Mouse (Mus musculus): ENCODE measurements around the gene Zcwpw1. TPM values are rescaled to one million over a fixed set of nuclear protein-coding genes. Genes with fewer than 3 reads are reported as not detected.
A peak's percentile ranks its signal among the peaks of the same experiment; 100 is the strongest.

Zcwpw1 gene
- polyA plus RNA-seq, 1 experiment from 2014 or later: 11.4 TPM

- H3K9ac ChIP-seq (ENCODE audit: low read length): no peak overlapping the region
- ATAC-seq (ENCODE audit: low FRiP score) (no peak), DNase-seq (ENCODE audit: low spot score, missing footprints) (no peak)
- H3K9me3 ChIP-seq (ENCODE audit: control insufficient read depth, low read length): peaks cover 2% of the 10 kb centered on the region; the same call in 1 of the 2 replicates
- peaks cover 21% of the 10 kb centered on the region for H3K4me1 ChIP-seq (ENCODE audit: control insufficient read depth, insufficient read depth, low read length)
- H3K4me3 ChIP-seq (ENCODE audit: low read depth, low read length): no peak overlapping the region
- WGBS: 72% methylated on average over 24 of the region's 24 CpGs
- H3K27ac ChIP-seq (ENCODE audit: low read depth, low read length): no peak overlapping the region
- peaks cover 9% of the 10 kb centered on the region for H3K36me3 ChIP-seq (ENCODE audit: control insufficient read depth, insufficient read depth, low read length)
- peak overlapping the region; percentile 64; the same call in 1 of the 2 replicates for H3K4me2 ChIP-seq
- H3K27me3 ChIP-seq (ENCODE audit: control insufficient read depth, insufficient read depth, low read length): peaks cover 2% of the 10 kb centered on the region; the same call in 1 of the 2 replicates
Measured at GRCm38 (mm10) chr5:137788171-137788570, 573 bp downstream of the Zcwpw1 start.

DNA sequence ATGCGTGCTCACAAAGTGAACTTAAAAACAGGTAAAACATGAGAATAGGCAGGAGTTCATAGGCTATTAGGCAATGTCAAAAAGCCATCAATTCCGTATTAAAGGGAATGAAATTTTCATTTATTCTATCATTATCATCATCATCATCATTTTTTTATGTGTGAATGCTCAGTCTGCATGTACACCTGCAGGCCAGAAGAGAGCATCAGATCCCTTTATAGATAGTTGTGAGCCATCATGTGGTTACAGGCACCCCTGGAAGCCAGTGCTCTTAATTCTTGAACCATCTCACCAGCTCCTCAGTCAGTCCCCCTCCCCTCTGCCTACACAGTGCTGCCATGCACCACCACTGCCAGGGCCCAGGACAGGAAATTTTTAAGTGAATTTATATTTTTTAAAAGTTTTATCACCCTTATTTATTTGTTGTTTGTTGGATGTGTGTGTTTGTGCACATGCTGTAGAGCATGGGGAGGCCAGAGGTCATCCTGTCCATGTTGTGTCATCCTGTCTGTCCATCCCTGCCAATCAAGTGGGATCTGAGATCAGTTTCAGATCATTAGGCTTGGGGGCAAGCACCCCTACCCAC, 1.4 kb downstream of the Zcwpw1 start:
- Histone ChIP-seq H3K4me1 (ENCODE audit: control insufficient read depth, insufficient read depth, low read length) (peaks cover 12% of the 10 kb centered on the region), H3K4me3 (ENCODE audit: low read depth, low read length) (no peak overlapping the region), H3K27ac (ENCODE audit: low read depth, low read length) (no peak overlapping the region), H3K27me3 (ENCODE audit: control insufficient read depth, insufficient read depth, low read length) (peaks cover 2% of the 10 kb centered on the region; the same call in 1 of the 2 replicates), H3K36me3 (ENCODE audit: control insufficient read depth, insufficient read depth, low read length) (peaks cover 6% of the 10 kb centered on the region; the same call in 1 of the 2 replicates), H3K9ac (ENCODE audit: low read length) (no peak overlapping the region), H3K9me3 (ENCODE audit: control insufficient read depth, low read length) (peaks cover 2% of the 10 kb centered on the region; the same call in 1 of the 2 replicates), H3K4me2 (no peak overlapping the region)
- DNase-seq (ENCODE audit: low spot score, missing footprints): peak; percentile 81
- ATAC-seq (ENCODE audit: low FRiP score): no peak
- WGBS: 93% methylated on average over 2 of the region's 2 CpGs

DNA sequence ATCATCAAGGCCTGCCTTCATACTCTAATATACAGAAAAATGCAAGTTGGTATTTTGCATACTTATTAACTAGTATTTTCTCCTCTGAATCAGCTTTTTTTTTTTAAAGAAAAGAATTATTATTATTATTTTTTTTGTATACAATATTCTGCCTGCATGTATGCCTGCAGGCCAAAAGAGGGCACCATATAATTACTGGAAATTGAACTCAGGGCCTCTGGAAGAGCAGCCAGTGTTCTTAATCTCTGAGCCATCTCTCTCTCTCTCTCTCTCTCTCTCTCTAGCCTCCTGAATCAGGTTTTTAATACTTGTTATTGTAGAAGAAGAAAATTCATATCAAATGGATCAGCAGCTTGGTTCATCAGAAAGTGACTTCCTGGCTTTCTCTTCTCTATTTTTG, 4.0 kb downstream of the Zcwpw1 start:
- H3K4me1 ChIP-seq (ENCODE audit: control insufficient read depth, insufficient read depth, low read length): no peaks in the 10 kb centered on the region

DNA sequence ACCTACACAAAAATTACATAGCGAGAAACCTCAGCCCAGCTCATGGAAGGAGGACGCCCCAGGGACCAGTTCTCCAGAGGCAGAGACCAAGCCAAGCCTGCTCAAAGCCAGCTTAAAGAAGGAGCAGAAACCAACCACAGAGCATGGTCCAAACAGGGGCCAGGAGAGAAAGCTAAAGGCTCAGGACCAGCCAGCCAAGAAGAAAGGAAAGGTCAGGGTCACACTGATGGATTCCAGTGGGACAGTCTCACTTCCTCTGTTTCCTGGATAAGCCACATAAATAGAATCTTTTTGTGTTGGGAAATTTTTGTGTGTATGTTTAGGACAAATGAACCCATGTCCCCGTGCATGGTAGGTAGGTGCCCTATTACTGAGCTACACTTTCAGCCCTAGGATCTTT, 9.0 kb downstream of the Zcwpw1 start:
- 80% methylated on average over 3 of the region's 3 CpGs for WGBS
- H3K4me2 ChIP-seq: no peak overlapping the region
- no peak overlapping the region for H3K4me3 ChIP-seq (ENCODE audit: low read depth, low read length)
- H3K9me3 ChIP-seq (ENCODE audit: control insufficient read depth, low read length): no peaks in the 10 kb centered on the region
- H3K27ac ChIP-seq (ENCODE audit: low read depth, low read length): no peak overlapping the region
- no peaks in the 10 kb centered on the region for H3K36me3 ChIP-seq (ENCODE audit: control insufficient read depth, insufficient read depth, low read length)
- no peaks in the 10 kb centered on the region for H3K4me1 ChIP-seq (ENCODE audit: control insufficient read depth, insufficient read depth, low read length)
- DNase-seq (ENCODE audit: low spot score, missing footprints) (peak; percentile 59), ATAC-seq (ENCODE audit: low FRiP score) (no peak)
- no peak overlapping the region for H3K9ac ChIP-seq (ENCODE audit: low read length)
- H3K27me3 ChIP-seq (ENCODE audit: control insufficient read depth, insufficient read depth, low read length): no peaks in the 10 kb centered on the region

More for the DNA sequence above, 4.0 kb downstream of the Zcwpw1 start:
- Histone ChIP-seq H3K27me3 (ENCODE audit: control insufficient read depth, insufficient read depth, low read length) (peaks cover 2% of the 10 kb centered on the region; the same call in 1 of the 2 replicates), H3K27ac (ENCODE audit: low read depth, low read length) (no peak overlapping the region), H3K9ac (ENCODE audit: low read length) (no peak overlapping the region), H3K4me2 (no peak overlapping the region), H3K36me3 (ENCODE audit: control insufficient read depth, insufficient read depth, low read length) (no peaks in the 10 kb centered on the region), H3K4me3 (ENCODE audit: low read depth, low read length) (no peak overlapping the region), H3K9me3 (ENCODE audit: control insufficient read depth, low read length) (peaks cover 2% of the 10 kb centered on the region; the same call in 1 of the 2 replicates)
- DNase-seq (ENCODE audit: low spot score, missing footprints) (no peak), ATAC-seq (ENCODE audit: low FRiP score) (no peak)

DNA sequence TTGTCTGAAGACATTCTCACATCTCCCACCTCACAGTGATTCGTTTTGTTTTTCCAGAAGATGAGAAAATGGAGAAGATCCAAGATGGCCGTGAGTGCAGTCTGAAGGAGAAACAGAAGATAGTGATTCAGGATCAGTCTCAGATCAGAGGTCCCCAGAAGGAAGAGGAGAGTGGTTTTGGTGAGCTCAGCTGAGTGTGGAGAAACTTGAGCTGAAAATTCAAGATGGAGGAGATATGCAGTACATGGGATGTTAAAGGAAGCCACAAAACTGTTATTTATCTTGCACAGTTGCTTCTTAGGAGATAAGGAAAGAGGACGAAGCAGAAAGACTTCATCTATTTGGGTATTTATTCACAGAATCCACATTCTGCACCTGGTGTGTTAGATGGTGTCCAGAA, 13.3 kb downstream of the Zcwpw1 start:
- Histone ChIP-seq H3K36me3 (ENCODE audit: control insufficient read depth, insufficient read depth, low read length) (no peaks in the 10 kb centered on the region), H3K4me1 (ENCODE audit: control insufficient read depth, insufficient read depth, low read length) (no peaks in the 10 kb centered on the region), H3K4me3 (ENCODE audit: low read depth, low read length) (no peak overlapping the region), H3K4me2 (no peak overlapping the region), H3K9me3 (ENCODE audit: control insufficient read depth, low read length) (no peaks in the 10 kb centered on the region), H3K27ac (ENCODE audit: low read depth, low read length) (no peak overlapping the region), H3K27me3 (ENCODE audit: control insufficient read depth, insufficient read depth, low read length) (no peaks in the 10 kb centered on the region), H3K9ac (ENCODE audit: low read length) (no peak overlapping the region)
- DNase-seq (ENCODE audit: low spot score, missing footprints): no peak
- ATAC-seq (ENCODE audit: low FRiP score): no peak
- WGBS: 85% methylated on average over 3 of the region's 3 CpGs

GRCm38 (mm10) chr5:137806158-137806557, 18.6 kb downstream of the Zcwpw1 start:
- ATAC-seq (ENCODE audit: low FRiP score): no peak
- WGBS: 74% methylated on average over 1 of the region's 1 CpGs

GRCm38 (mm10) chr5:137808316-137808715, 20.7 kb downstream of the Zcwpw1 start:
- no peak overlapping the region for H3K9ac ChIP-seq (ENCODE audit: low read length)
- DNase-seq (ENCODE audit: low spot score, missing footprints) (no peak), ATAC-seq (ENCODE audit: low FRiP score) (no peak)
- WGBS: 94% methylated on average over 5 of the region's 5 CpGs
- no peaks in the 10 kb centered on the region for H3K36me3 ChIP-seq (ENCODE audit: control insufficient read depth, insufficient read depth, low read length)
- no peak overlapping the region for H3K4me2 ChIP-seq
- H3K4me1 ChIP-seq (ENCODE audit: control insufficient read depth, insufficient read depth, low read length): no peaks in the 10 kb centered on the region
- no peaks in the 10 kb centered on the region for H3K27me3 ChIP-seq (ENCODE audit: control insufficient read depth, insufficient read depth, low read length)
- no peak overlapping the region for H3K4me3 ChIP-seq (ENCODE audit: low read depth, low read length)
- no peaks in the 10 kb centered on the region for H3K9me3 ChIP-seq (ENCODE audit: control insufficient read depth, low read length)
- no peak overlapping the region for H3K27ac ChIP-seq (ENCODE audit: low read depth, low read length)

More at GRCm38 (mm10) chr5:137806158-137806557, 18.6 kb downstream of the Zcwpw1 start:
- H3K9me3 ChIP-seq (ENCODE audit: control insufficient read depth, low read length): no peaks in the 10 kb centered on the region
- no peak overlapping the region for H3K4me2 ChIP-seq
- H3K9ac ChIP-seq (ENCODE audit: low read length): no peak overlapping the region
- no peak overlapping the region for H3K4me3 ChIP-seq (ENCODE audit: low read depth, low read length)
- DNase-seq (ENCODE audit: low spot score, missing footprints): no peak
- no peaks in the 10 kb centered on the region for H3K4me1 ChIP-seq (ENCODE audit: control insufficient read depth, insufficient read depth, low read length)
- no peak overlapping the region for H3K27ac ChIP-seq (ENCODE audit: low read depth, low read length)
- H3K27me3 ChIP-seq (ENCODE audit: control insufficient read depth, insufficient read depth, low read length): no peaks in the 10 kb centered on the region
- no peaks in the 10 kb centered on the region for H3K36me3 ChIP-seq (ENCODE audit: control insufficient read depth, insufficient read depth, low read length)

- DNase-seq (ENCODE audit: low spot score, missing footprints) (no peak), ATAC-seq (ENCODE audit: low FRiP score) (no peak)
- H3K4me3 ChIP-seq (ENCODE audit: low read depth, low read length): no peak overlapping the region
- H3K9ac ChIP-seq (ENCODE audit: low read length): no peak overlapping the region
- no peaks in the 10 kb centered on the region for H3K9me3 ChIP-seq (ENCODE audit: control insufficient read depth, low read length)
- no peak overlapping the region for H3K4me2 ChIP-seq
- no peak overlapping the region for H3K27ac ChIP-seq (ENCODE audit: low read depth, low read length)
- H3K27me3 ChIP-seq (ENCODE audit: control insufficient read depth, insufficient read depth, low read length): no peaks in the 10 kb centered on the region
- 76% methylated on average over 4 of the region's 4 CpGs for WGBS
- H3K4me1 ChIP-seq (ENCODE audit: control insufficient read depth, insufficient read depth, low read length): no peaks in the 10 kb centered on the region
- H3K36me3 ChIP-seq (ENCODE audit: control insufficient read depth, insufficient read depth, low read length): no peaks in the 10 kb centered on the region
Measured at GRCm38 (mm10) chr5:137817466-137818222, 30.0 kb downstream of the Zcwpw1 start.

- WGBS: 71% methylated on average over 4 of the region's 4 CpGs
Measured at GRCm38 (mm10) chr5:137822126-137822525, 34.5 kb downstream of the Zcwpw1 start.

More at GRCm38 (mm10) chr5:137822126-137822525, 34.5 kb downstream of the Zcwpw1 start:
- Histone ChIP-seq H3K9me3 (ENCODE audit: control insufficient read depth, low read length) (no peaks in the 10 kb centered on the region), H3K4me1 (ENCODE audit: control insufficient read depth, insufficient read depth, low read length) (no peaks in the 10 kb centered on the region), H3K4me2 (no peak overlapping the region), H3K9ac (ENCODE audit: low read length) (no peak overlapping the region), H3K27ac (ENCODE audit: low read depth, low read length) (no peak overlapping the region), H3K27me3 (ENCODE audit: control insufficient read depth, insufficient read depth, low read length) (no peaks in the 10 kb centered on the region), H3K36me3 (ENCODE audit: control insufficient read depth, insufficient read depth, low read length) (no peaks in the 10 kb centered on the region), H3K4me3 (ENCODE audit: low read depth, low read length) (no peak overlapping the region)
- DNase-seq (ENCODE audit: low spot score, missing footprints) (no peak), ATAC-seq (ENCODE audit: low FRiP score) (no peak)
